Mouse (Mus musculus): ENCODE results near the gene Ncapd3.
A peak's percentile ranks its signal among the peaks of the same experiment; 100 is the strongest.

Ncapd3 gene

DNA sequence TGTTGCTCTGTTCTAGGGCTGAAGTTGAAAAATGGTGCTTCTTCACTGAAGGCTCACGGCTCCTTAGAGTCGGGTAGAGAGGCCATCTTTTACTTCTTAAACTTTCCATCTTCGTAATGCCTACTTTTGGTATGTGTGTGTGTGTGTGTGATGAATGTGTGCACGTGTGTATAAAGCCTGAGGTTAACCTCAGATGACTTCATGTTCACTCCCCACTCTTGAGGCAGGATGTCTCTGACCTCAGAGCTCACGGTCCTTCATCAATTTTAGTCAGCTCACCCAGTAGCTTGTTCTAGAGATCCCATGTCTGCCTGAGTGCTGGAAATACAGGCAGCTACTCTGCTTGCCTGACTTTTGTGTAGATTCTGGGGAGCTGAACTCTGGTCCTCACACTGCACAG, 13.9 kb downstream of the Ncapd3 start:
- DNase-seq (ENCODE audit: low spot score in 2 of 2), result no peak

DNA sequence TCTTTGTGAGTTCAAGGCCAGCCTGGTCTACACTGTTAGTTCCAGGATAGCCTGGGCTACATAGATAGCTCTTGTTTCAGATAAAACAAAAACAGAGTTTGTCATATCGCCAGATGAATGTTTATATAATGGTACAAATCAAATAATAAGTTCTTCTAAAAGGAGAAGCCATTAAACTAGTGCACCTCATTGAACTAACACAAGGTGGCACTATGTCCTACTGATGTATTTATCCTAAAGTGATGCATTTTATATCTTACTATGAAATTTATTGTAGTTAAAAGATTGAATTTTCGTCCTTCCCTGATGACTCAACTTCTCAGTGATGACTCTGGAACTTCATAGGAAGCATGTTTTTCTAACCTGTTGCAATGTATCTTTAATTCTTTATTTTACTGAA, 19.5 kb downstream of the Ncapd3 start:
- DNase-seq (ENCODE audit: low spot score in 2 of 2), result no peak

DNA sequence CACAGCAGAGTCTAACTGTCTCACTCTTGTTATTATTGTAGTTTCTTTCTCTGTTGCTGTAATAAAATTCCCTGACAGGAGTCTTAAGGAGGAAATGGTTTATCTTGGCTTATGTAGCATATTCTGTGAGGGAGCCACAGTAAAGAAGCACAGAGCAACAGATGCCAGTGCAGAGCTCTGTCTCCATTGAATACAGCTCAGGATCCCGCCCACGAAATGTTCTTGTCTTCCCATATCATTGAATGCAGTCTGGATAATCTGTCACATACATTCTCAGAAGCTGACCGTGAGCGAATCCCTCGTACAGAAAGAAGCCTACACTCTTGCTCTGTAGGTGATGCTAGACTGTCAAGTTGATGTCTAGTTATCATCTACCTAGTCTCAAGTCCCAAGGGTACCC, 28.4 kb downstream of the Ncapd3 start:
- DNase-seq (ENCODE audit: low spot score in 2 of 2), result no peak

DNA sequence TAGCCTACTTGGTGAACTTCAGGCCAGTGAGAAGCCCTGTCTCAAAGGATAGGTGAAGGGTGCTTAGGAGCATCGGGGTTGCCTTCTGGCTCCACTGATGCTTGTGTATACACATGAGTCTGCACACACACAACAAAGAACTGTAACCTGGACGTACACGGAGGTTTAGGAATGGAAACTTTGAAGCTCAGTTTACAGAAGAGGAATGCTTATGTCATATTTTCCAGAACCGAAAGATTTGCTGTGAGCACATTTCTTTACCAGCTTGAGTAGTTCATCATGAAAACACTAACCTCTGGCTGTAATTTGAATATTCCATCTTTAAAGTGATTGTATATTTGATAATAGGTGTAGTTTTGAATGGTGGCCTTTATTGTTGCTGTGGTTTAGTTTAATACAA, 40.9 kb downstream of the Ncapd3 start:
- DNase-seq (ENCODE audit: low spot score in 2 of 2), result no peak

DNA sequence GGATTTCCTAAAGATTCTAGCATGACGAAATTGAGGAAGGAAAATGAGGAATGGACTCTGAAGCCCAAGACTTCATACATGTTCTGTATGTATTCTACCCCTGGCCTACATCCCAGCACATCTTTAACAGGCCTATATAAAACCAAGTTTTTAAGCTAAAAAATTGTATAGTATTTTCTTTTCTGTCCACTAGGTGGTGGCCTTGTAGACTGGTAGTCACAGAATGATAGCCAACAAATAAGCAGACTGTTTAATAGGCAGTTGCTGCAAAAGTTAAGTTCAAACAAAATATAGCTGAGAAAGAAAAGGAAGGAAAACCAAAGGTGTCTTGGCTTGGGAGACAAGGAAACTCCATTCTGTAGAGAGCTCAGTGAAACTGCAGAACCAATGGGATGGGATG, 44.7 kb downstream of the Ncapd3 start:
- no peak for DNase-seq (ENCODE audit: low spot score in 2 of 2)

DNA sequence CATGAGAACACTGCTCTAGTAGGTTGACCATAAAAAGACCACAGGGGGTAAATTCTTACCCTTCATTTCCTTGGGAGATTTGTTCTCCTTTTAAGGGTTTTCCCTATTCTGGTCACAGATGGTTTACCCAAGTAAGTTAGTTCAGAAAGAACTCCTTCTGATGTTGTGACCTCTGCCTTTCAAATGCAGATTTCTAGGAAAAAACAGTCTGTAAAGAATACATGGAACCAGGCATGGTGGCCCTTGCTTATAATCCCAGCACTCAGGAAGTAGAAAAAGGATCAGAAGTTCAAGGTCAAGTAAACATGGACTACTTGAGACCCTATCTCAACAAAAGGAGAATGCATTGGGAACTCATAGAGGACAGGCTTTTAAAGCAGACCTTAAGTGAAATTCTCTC, 45.8 kb downstream of the Ncapd3 start:
- DNase-seq (ENCODE audit: low spot score in 2 of 2), result no peak

DNA sequence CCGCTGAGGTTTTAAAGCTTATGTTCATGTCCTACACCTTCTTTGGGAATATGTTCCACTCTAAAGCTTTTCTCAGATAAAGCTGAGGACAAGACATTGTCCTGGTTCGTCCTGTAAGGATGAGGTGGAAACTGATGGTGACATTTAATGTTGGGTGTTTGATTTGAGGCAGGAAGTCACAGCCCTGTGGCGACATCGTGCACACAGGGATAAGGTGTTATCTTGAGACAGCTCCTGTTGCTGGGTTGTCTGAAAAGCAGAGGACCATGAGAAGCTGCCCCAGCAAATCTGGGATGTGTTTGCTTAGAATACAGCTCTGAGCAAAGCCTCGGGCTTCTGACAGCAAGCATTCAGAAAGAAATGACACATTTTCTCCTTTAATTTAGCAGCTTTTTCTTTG, 56.3 kb downstream of the Ncapd3 start:
- no peak for DNase-seq (ENCODE audit: low spot score in 2 of 2)

DNA sequence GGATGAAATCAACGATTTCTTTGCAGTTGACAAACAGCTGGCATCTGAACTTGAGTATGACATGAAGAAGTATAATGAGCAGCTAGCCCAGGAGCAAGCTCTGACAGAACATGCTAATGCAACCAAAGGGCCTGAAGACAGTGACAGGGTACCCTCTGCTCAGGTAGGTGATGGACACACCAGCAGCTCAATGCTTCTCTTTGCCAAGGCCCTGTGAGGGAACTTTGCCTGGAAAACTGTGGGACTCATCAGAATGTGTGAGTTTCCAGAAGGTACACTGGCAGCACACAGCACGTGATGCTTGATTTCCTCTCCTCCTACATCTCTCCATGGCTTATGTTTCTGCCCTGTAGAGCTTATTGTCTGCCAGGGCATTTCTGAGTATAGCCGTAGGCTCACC, 57.4 kb downstream of the Ncapd3 start:
- no peak for DNase-seq (ENCODE audit: low spot score in 2 of 2)

DNA sequence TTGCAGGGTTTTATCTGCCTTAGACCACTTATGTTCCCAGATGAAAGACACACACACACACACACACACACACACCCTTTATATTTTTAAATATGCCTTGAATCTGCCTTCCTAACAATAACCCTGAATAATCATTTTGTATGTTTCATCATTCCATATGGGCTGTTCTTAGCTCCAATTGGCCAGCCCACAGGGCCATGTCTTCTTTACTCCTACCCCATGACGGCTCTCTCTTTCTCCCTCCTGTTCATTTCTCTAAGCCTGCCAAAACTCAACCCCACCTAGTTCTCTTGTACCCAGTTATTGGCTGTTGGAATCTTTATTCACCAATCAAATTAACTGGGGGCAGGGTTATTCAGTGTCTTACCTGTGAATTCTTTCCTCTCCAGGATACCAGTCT, 60.2 kb downstream of the Ncapd3 start:
- DNase-seq (ENCODE audit: low spot score in 2 of 2), result no peak

DNA sequence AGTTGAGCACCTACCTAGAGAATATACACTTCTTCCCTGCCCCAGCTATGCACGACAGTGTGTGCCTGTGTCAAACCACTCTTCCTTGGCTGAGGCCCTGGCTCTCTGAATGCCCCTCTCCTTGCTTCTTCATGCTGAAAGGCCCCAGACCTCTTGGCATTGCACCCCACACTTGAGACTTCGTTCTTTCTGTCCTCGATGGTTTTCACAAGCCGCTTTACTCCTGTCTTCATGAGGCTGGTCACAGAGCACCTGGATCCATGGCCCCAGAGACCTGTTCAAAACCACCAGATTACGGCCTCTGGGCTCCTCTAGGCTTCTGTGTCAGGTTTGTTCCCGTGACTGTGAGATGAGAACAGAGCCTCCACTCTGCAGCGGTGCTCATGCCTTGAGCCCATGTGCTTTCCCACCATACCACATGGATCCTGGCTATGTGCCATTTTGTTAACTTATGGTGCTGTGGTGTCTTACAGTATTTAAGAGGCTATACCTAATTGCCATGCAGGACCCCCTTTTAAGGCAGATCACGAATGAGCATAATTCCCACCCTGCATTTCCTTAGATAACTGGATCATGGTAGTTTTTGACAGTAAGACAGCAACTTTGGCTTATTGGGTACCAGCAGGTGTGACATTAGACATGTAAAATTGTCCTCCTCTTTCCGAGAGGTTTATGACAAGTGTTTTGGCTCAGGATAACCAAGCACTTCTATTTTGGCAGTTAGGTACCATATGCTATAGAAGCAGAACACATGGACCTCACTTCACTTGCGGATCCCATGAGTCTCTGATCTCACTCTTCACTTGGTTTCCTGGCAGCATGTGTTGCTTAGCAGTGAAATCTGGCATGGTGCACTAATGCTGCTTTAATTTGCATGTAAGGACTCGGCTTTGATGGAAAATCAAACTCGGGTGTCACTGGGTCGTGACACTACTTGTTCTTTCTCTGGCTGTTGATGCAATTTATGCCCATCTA, 61.1 kb downstream of the Ncapd3 start:
- DNase-seq (ENCODE audit: low spot score in 2 of 2), result no peak

DNA sequence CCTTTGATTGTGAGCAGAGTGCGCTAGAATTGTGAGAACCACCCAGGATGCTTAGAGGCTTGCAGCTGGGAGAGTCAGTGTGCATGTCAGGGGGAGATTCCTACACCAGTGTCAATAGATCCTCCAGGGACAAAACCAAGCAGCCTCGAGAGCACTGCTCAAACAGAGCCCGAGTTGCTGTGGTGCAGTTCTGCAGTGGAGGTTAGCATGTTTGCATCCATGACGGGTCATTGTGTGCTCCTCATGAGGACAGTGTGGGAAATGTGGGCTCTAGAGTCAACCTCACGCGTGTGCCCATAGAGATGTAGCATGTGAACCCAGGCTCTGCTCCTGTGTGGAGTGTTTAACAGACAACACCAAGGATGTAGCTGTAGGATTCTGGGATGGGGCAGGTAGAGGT, 62.9 kb downstream of the Ncapd3 start:
- peak in 1 of 2 experiments; percentile 53 for DNase-seq (ENCODE audit: low spot score in 2 of 2)

DNA sequence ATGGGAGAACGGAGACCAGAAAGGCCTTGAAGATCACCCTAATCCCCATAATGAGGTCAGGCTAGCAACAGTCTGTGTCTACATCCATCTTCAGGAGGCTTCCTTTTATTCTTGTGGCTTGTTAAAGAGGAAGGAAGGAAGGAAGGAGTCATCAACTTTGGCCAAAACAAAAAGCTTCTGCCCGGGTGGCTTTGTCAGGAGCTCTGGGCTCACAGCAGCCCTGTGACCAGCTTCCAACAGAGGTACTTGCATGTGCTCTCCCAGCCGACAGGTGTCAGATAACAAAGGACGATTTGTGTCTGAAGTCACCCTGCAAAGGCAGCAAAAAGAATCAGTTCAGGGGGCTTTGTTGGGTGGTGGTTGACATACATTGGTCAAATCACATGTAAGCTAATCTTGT, 68.1 kb downstream of the Ncapd3 start:
- DNase-seq (ENCODE audit: low spot score in 2 of 2), result peak in 1 of 2 experiments; percentile 51

DNA sequence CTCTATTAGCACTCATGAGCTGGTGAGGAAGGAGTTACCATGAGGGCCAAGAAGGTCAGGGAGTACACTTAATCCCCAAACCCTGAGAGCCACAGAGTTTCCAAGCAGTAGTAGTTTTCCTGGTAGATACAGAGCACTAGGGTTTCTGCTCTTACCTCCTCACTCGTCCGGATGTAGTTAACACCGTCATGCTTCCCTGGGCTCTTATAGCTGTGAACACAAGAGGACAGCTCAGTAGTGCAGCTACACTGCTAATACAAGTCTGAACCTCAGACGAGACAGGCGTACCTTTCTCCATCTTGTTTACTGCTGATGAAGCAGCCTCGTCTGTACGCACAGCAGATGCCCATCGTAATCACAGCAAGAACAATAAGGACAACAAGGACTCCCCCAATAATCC, 68.6 kb downstream of the Ncapd3 start:
- DNase-seq (ENCODE audit: low spot score in 2 of 2), result peak in 1 of 2 experiments; percentile 47

DNA sequence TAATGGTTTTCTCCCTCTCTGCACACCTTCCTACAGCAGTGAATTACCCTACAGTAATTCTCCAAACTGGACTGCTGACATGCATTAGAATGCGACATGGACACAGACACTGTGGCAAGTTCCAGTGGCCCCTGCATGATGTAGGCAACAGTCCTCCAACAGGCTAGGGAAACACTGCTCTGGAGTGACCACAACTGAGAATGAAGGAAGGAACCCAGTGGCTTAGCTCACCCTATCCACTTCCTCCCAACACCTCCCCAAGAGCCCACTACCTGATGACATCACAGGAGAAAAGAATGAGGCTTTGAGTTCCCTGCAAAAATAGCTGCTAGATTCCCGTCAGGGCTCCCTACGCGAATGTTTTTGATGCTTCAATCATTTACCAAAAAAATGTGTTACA, 69.5 kb downstream of the Ncapd3 start:
- no peak for DNase-seq (ENCODE audit: low spot score in 2 of 2)

DNA sequence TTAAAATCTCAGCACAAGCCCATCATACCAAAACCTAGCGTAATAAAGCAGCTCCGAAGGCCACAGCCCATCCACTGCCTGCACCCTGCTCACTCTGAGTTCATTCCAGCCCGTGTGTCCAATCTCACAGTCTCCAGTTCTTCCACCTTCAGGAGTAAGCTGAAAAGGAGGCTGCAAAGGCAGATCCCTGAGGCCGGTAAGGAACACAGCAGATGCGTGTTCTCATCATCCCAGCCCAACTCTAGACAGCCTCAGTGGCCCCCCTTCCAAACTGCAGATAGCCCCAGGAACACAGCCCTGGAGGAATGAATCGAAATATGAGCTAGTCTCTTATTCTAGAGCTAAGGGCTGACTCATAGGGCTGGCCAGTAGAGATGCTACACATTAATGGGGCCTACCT, 71.5 kb downstream of the Ncapd3 start:
- no peak for DNase-seq (ENCODE audit: low spot score in 2 of 2)

DNA sequence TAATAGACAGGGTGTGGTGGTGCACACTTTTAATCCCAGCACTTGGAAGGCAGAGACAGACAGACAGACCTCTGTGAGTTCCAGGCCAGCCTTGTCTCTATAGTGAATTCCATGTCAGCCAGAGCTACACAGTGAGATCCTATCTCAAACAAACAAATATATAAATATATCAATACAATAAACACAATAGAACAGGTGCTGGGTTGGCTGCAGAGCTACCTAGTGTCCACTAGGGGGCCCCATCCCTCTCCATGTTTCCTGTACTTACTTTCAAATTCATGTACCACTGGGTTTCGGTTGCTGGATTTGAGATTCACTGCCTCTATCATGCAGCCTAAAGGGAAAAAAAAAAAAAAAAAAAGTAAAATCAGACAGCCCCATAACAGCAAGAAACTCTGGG, 76.1 kb downstream of the Ncapd3 start:
- DNase-seq (ENCODE audit: low spot score in 2 of 2), result no peak

DNA sequence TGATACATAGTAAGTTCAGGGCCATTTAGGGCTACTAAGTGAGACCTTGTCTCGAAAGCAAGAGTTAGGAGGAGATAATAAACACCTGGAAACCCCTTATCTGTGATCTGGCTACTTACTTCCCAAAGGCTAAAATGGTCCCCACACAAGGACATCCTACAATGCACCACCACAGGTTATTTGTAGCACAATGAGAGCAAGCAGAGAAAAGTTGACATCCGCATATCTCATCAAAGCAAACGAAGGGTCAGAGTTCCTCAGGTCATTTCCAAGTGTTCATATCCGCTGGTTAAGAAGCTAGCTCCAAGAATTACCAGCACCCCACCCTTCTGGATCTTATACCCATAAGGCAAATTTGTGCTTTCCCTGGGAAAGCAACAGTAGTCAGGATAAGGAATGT, 78.5 kb downstream of the Ncapd3 start:
- DNase-seq (ENCODE audit: low spot score in 2 of 2), result no peak

DNA sequence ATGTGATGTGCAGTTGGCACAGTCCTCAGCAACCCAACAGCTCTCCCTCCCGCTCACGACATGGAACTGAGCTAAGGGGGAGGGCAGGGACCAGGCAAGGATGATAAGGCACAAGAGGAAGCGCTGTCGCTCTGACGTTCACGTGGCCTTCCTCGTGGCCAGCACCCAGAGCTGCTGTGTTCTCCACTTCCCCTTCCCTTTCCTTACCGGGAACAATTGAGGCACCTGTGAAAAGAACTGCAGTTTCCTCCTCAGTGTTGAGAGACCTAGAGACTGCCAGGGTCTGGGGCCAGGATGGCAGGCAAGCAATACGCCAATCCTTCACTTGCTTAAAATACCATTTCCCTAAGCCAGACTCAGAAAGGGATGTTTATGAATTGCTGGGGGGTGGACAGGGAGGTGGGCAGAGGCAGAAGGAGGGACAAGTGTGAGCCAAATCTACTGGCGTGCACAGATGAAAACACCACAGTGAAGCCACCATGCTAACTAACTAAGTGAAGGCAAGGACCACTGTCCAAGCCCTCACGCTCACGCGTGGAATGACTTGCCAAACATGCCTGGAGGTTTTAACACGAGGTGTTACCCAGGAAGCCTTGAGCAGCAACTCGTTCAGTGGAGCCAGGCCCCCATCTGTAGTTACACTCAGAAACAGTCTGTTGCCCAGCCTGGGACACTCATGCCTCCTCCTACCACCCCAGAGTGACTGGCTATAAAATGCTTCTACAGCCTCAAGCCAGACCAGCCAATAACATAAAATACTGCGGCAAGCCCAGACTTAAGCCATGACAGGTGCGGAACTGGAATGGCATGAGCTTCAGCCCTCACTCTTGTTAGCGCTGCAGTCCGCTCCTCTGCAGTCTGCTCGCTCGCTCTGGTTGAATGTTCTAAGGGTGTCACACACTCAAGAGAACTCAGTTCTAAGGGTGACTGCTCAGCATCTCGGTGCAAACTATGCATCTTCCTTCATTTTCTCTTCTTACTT, 79.8 kb downstream of the Ncapd3 start:
- DNase-seq (ENCODE audit: low spot score in 2 of 2), result no peak

DNA sequence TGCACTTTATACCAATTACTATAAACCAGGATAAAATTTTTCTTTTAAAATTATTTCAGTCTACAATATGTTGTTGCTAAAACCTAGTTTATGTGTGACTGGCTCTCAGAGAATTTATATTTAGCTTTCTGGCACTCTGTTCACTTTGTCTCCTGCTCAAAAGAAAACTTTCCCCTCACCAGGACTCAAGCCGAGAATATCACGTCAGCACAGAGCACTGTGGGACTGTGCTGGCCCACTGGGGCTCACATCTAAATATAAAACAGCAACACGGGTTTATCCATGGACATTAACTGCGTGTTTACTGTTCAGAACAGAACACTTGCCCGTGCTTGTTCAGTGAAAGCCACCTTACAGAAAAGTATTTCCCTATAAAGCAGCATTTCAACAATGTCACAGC, 80.7 kb downstream of the Ncapd3 start:
- DNase-seq (ENCODE audit: low spot score in 2 of 2), result no peak

DNA sequence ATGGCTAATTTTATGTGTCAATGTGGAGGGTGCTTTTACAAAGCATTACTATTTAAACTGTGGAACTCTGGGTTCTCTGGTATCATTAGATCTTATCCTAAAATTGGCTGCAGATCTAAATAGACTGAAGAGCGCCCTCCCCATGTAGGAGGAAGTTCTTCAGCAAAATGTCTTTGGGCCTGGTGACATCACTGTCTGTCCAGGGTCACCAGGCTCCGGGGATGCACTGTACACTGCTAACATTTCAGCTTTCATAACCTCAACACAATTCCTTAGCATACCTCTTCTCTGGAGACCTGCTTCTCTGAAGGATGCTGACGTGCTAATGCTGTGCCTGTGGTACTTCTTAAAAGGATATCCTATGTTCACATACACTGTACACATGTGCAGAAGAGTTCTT, 81.8 kb downstream of the Ncapd3 start:
- no peak for DNase-seq (ENCODE audit: low spot score in 2 of 2)

DNA sequence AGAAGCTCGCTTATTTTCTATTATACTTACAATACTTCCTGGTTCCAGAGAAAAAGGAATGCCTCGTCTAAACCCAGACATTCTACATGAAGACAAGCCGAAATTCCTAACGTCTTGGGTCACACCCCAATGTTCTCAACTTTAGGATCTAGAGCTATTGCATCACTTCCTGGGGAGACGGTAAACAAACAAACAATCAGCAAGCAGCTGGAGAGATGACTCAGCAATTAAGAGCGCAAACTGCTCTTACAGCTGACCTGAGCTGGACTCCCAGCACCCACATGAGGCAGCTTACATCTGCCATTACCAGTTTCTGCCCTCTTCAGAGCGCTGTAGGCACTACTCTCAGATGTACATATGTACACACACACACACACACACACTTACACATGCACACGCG, 91.3 kb downstream of the Ncapd3 start:
- DNase-seq (ENCODE audit: low spot score in 2 of 2), result no peak

DNA sequence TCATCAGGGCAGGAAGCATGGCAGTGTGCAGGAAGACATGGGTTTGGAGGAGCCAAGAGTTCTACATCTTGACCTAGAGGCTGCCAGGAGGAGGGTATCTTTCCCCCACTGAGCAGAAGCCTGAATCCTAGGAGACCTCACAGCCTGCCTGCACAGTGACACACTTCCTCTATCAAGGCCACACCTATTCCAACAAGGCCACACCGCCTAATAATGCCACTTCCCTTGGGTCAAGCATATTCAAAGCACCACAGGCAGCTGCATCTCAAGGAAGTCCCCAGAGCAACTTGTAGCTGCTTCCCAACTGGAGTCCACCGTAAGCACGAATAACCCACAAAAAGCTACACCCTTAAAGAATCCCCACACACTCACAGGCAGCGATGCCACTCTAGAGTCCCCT, 92.1 kb downstream of the Ncapd3 start:
- DNase-seq (ENCODE audit: low spot score in 2 of 2), result no peak

DNA sequence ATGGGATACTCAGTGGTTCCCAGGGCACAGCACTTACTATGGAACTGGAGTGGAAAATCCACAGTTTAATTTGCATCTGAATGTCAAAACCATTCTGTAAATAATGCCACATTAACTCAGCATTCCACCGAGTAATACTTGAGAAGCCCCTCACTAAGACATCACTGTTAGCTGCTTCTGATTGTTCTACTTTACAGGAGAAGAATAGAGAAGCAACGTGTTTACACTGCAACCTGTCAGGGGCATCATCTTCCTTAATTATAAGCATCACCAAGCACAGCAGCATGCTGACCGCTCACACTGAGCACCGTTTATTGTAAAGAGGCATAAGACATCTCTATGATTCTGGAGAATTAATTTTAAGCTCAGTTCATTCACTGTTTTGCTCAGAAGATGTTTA, 93.0 kb downstream of the Ncapd3 start:
- DNase-seq (ENCODE audit: low spot score in 2 of 2), result no peak
